Mouse (Mus musculus) liver, adult 2 months (tissue): ENCODE measurements around the gene Camk2g. TPM values are rescaled to one million over a fixed set of nuclear protein-coding genes. Genes with fewer than 3 reads are reported as not detected.
"Not testable (repeated sequence)": the region's sequence is repeated elsewhere in the genome, so short reads cannot be mapped to it uniquely, and the experiment has no call there.

Experiments used
- DNase-seq: peaks from one replicate; pipeline ENCODE4 v3.0.0-alpha.2; 2011; ENCODE audit warnings: low read depth, low spot score; ENCODE audit errors: extremely low read depth
- H3K27ac ChIP-seq: fragments of 200-500 bp; replicated peaks from 2 replicates; pipeline ENCODE4 v1.5.1; 2012; ENCODE audit warnings: low read depth, mild to moderate bottlenecking, control low read depth, inconsistent platforms, low read length; ENCODE audit not compliant: insufficient read depth
- H3K27me3 ChIP-seq: fragments of 200-500 bp; 2 replicates; pipeline ENCODE4 v1.6.1; 2012; ENCODE audit warnings: mild to moderate bottlenecking, moderate library complexity, low read length, inconsistent platforms; ENCODE audit not compliant: control insufficient read depth, insufficient read depth
- H3K36me3 ChIP-seq: fragments of 200-500 bp; 2 replicates; pipeline ENCODE4 v1.6.1; 2012; ENCODE audit warnings: low read length, inconsistent platforms; ENCODE audit not compliant: control insufficient read depth, insufficient read depth
- H3K4me1 ChIP-seq: fragments of 200-500 bp; 2 replicates; pipeline ENCODE4 v1.6.1; 2011; ENCODE audit warnings: low read length; ENCODE audit not compliant: control insufficient read depth, insufficient read depth
- H3K4me3 ChIP-seq: fragments of 200-500 bp; 2 replicates; pipeline ENCODE4 v1.5.1; 2011; ENCODE audit warnings: low read depth, mild to moderate bottlenecking, control low read depth, low read length, moderate library complexity; ENCODE audit not compliant: insufficient read depth
- H3K79me2 ChIP-seq: fragments of 200-500 bp; 2 replicates; pipeline ENCODE4 v1.6.1; 2012; ENCODE audit warnings: inconsistent platforms, mild to moderate bottlenecking, low read length, moderate library complexity; ENCODE audit not compliant: control insufficient read depth, insufficient read depth
- H3K9ac ChIP-seq: fragments of 200-500 bp; 2 replicates; pipeline ENCODE4 v1.6.1; 2012; ENCODE audit warnings: low read depth, mild to moderate bottlenecking, control low read depth, inconsistent platforms, low read length
- CTCF ChIP-seq: fragments of 200-500 bp; IDR thresholded peaks from 2 replicates; pipeline ENCODE4 v1.5.1; 2011; ENCODE audit warnings: low read depth, low read length, control low read depth
- POLR2A ChIP-seq: fragments of 200-500 bp; IDR thresholded peaks from 2 replicates; pipeline ENCODE4 v1.6.1; 2011; ENCODE audit warnings: low read length, control low read depth; ENCODE audit not compliant: insufficient read depth; ENCODE audit errors: extremely low read depth
- WGBS: fragments of 180-500 bp; shearing (Covaris S2); methylation state at CpG from one replicate; pipeline ENCODE4 v1.1.7; 2018; 5-methylcytosine and 5-hydroxymethylcytosine counted together
- polyA plus RNA-seq: library from polyadenylated mRNA; depleted of rRNA; stranded (reverse); fragments of >200 nt; gene quantifications from 2 replicates; pipeline ENCODE4 v1.2.3, GENCODE M21; 2012
- total RNA-seq: library from RNA; depleted of rRNA; stranded (reverse); fragments of >200 nt; gene quantifications from 2 replicates; pipeline ENCODE4 v1.2.3, GENCODE M21; 2014

Camk2g gene
- total and polyA plus RNA-seq, 2 experiments = 7.9 TPM

- TF ChIP-seq POLR2A (no peak), CTCF (no peak)
- Histone ChIP-seq H3K4me1 (peaks cover 11% of the 10 kb centered on the region), H3K27me3 (no peaks in the 10 kb centered on the region), H3K4me3 (peak overlapping the region; percentile 73), H3K36me3 (peaks cover 21% of the 10 kb centered on the region), H3K27ac (no peak overlapping the region), H3K79me2 (peaks cover 18% of the 10 kb centered on the region), H3K9ac (peak overlapping the region; percentile 83)
- DNase-seq = peak; percentile 12
- WGBS = 7% methylated on average over 10 of the region's 10 CpGs
Observed at GRCm38 (mm10) chr14:20708239-20708638, 85.6 kb downstream of the Camk2g start.

GRCm38 (mm10) chr14:20707201-20708190 lies 86.4 kb downstream of the Camk2g start, which contains the start of gene Zswim8:
Gene Zswim8, plus strand, starts transcription at chr14:20707552.
- Histone ChIP-seq H3K27me3 (no peaks in the 10 kb centered on the region), H3K27ac (peak within 1 kb of the TSS; percentile 97), H3K36me3 (peaks cover 14% of the 10 kb centered on the region; the same call in 1 of the 2 replicates), H3K4me1 (peaks cover 11% of the 10 kb centered on the region), H3K9ac (peak within 1 kb of the TSS; percentile 83), H3K79me2 (peaks cover 18% of the 10 kb centered on the region), H3K4me3 (peak within 1 kb of the TSS; percentile 73)
- TF ChIP-seq POLR2A = peak; percentile 60; the same call in 1 of the 2 replicates
- TF ChIP-seq CTCF = no peak
- WGBS = under 1% methylated on average over 80 of the region's 80 CpGs
- peak; percentile 91 for DNase-seq

DNA sequence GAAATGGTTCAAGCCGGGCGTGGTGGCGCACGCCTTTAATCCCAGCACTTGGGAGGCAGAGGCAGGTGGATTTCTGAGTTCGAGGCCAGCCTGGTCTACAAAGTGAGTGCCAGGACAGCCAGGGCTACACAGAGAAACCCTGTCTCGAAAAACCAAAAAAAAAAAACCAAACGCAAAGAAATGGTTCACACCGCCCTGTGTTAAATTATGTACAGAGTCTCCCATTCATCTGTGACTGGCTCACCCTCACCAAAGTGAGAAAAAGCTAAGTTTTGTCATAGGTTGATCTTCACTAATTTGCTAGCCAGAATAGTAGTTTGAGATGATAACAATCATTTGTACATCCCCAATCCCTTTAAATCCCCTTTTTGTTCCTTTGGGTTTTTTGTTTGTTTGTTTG lies 90.4 kb downstream of the Camk2g start:
- WGBS = 7% methylated on average over 8 of the region's 8 CpGs
- peak overlapping the region; percentile 82 for H3K4me3 ChIP-seq
- not testable (repeated sequence) for DNase-seq, H3K27me3 ChIP-seq, H3K36me3 ChIP-seq, H3K4me1 ChIP-seq
- peaks cover 22% of the 10 kb centered on the region for H3K79me2 ChIP-seq
- peak overlapping the region; percentile 88; the same call in 1 of the 2 replicates for H3K27ac ChIP-seq
- H3K9ac ChIP-seq = peak overlapping the region; percentile 94

DNA sequence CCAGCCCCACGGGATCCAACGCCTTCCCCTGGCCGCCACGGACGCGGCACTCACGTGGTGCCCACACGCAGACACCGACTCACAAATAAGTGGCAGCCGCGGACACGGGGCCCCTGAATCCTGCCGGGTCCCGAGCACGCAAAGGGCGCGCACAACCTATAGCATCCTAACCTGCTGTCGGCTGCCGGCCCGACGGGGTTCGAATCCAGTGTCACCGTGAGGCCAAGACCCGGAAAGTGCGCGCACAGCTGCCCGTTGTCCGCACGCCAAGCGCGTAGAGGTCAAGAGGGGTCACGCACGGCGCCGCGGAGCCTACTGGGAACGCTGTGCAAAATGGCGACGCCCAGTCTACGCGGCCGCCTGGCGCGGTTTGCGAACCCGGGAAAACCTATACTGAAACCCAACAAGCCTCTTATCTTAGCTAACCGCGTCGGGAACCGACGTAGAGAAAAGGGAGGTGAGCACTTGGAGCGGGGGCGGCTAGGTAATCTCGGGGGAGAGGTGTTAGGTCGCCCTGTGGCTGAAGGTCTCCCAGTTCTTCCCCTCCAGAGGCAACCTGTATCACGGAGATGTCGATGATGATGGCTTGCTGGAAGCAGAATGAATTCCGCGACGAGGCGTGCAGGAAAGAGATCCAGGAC lies 91.0 kb downstream of the Camk2g start, which contains the start of gene Chchd1:
Chchd1 (plus strand) TSS at position 266 of the 641 bp plus-strand sequence.
- H3K4me3 ChIP-seq = peak within 1 kb of the TSS; percentile 82
- whole genome bisulfite sequencing = under 1% methylated on average over 61 of the region's 61 CpGs
- H3K27ac ChIP-seq = peak within 1 kb of the TSS; percentile 88
- TF ChIP-seq CTCF (no peak), POLR2A (peak; percentile 54; the same call in 1 of the 2 replicates)
- H3K27me3 ChIP-seq = no peaks in the 10 kb centered on the region
- peaks cover 5% of the 10 kb centered on the region for H3K4me1 ChIP-seq
- peaks cover 18% of the 10 kb centered on the region; the same call in 1 of the 2 replicates for H3K79me2 ChIP-seq
- DNase-seq = peak; percentile 69
- peaks cover 15% of the 10 kb centered on the region; the same call in 1 of the 2 replicates for H3K36me3 ChIP-seq
- peak within 1 kb of the TSS; percentile 94 for H3K9ac ChIP-seq

GRCm38 (mm10) chr14:20702096-20702740 lies 91.7 kb downstream of the Camk2g start:
- TF ChIP-seq POLR2A = no peak
- no peak for TF ChIP-seq CTCF
- Histone ChIP-seq H3K4me3 (peak overlapping the region; percentile 82), H3K4me1 (peaks cover 5% of the 10 kb centered on the region), H3K9ac (peak overlapping the region; percentile 94), H3K27me3 (no peaks in the 10 kb centered on the region), H3K79me2 (peaks cover 14% of the 10 kb centered on the region; the same call in 1 of the 2 replicates), H3K36me3 (peaks cover 15% of the 10 kb centered on the region; the same call in 1 of the 2 replicates), H3K27ac (peak overlapping the region; percentile 88)
- peak; percentile 29 for DNase-seq
- WGBS = 8% methylated on average over 15 of the region's 15 CpGs
